Mouse (Mus musculus): ENCODE data around the gene Acss1. TPM values are rescaled to one million over a fixed set of nuclear protein-coding genes. Genes with fewer than 3 reads are reported as not detected.

Gene Acss1
- total and polyA plus RNA-seq, 2 experiments from 2014 or later: 18.5 to 59.2 TPM

DNA sequence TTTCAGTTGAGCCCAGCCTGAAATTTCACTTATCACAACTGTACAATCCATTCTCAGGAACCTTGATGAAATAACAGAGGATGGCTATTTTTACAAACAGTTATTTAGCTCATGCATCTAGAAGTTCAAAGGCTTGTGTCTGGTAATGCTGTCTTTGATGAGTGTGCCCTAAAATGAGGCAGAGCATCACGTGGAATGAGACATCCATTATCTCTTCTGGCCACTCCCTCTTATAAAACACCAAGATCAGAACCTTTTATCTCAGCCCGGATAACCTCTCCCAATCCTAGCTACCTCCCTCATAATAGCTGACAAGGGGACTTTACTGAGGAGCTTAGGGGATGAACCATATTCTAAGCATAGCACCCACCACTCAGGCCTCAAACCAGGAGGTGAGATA, 3.3 kb downstream of the Acss1 start:
- Histone ChIP-seq H3K9me3 (replicated peaks; ENCODE audit: control insufficient read depth, low read length) (no peaks in the 10 kb centered on the region), H3K27me3 (ENCODE audit: control insufficient read depth, insufficient read depth, low read length) (no peaks in the 10 kb centered on the region), H3K27ac (ENCODE audit: low read depth) (no peak overlapping the region), H3K4me1 (ENCODE audit: control insufficient read depth, insufficient read depth) (peaks cover 27% of the 10 kb centered on the region), H3K9ac (replicated peaks; ENCODE audit: low read depth, low read length) (no peak overlapping the region), H3K4me2 (ENCODE audit: low read depth, low read length) (no peak overlapping the region), H3K4me3 (ENCODE audit: low read depth, low read length) (no peak overlapping the region), H3K36me3 (replicated peaks; ENCODE audit: control insufficient read depth, insufficient read depth, low read length) (no peaks in the 10 kb centered on the region)
- 58% methylated on average over 2 of the region's 2 CpGs for WGBS
- TF ChIP-seq EP300 (IDR thresholded peaks at IDR 0.05; ENCODE audit: low read depth) (no peak), CTCF (IDR thresholded peaks at IDR 0.05; ENCODE audit: low read depth) (no peak)
- ATAC-seq (ENCODE audit: insufficient read depth, low read depth): no peak
- no peak for DNase-seq (ENCODE audit: low spot score)

DNA sequence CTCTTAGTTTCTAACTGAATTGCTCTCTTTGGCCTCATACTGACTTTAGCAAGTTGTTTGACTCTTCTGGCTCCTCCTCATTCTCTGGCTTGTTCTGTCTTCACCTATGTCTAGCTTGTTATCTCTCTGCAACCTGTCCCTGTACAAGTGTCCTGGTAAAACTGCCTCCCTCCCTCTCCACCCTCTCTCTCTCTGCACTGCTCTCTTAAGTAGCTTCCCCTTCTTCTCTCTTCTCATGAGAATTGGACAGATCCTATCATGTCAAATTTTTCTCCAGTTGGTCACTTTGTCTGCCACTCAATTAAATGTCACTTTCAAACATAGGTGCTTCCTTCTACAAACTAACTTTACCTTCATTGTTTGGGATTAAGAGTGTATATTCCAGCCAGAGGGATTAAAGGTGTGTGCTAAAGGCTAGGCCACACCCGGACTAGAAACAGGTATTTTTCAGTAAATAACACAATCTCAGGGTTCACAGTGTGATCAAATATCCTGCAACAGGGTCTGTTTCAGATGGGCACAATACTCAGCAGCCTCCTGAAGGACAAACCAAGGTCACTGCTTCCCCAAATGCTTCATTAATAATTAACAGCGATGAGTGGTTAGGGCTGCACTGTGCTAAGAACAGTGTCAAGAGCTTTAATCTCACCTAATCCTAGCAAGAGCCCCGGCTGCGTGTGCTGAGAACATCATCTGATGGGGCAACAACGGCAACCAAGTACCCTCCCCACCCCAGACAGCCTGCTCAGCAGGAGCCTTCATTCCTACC, 4.0 kb downstream of the Acss1 start:
- H3K4me3 ChIP-seq (ENCODE audit: low read depth, low read length): no peak overlapping the region
- H3K9me3 ChIP-seq (replicated peaks; ENCODE audit: control insufficient read depth, low read length): no peaks in the 10 kb centered on the region
- no peak overlapping the region for H3K9ac ChIP-seq (replicated peaks; ENCODE audit: low read depth, low read length)
- ATAC-seq (ENCODE audit: insufficient read depth, low read depth) (no peak), DNase-seq (ENCODE audit: low spot score) (peak; percentile 5)
- no peak overlapping the region for H3K4me2 ChIP-seq (ENCODE audit: low read depth, low read length)
- peak overlapping the region; percentile 73 for H3K27ac ChIP-seq (ENCODE audit: low read depth)
- TF ChIP-seq CTCF (IDR thresholded peaks at IDR 0.05; ENCODE audit: low read depth): no peak
- no peak for TF ChIP-seq EP300 (IDR thresholded peaks at IDR 0.05; ENCODE audit: low read depth)
- H3K4me1 ChIP-seq (ENCODE audit: control insufficient read depth, insufficient read depth): peaks cover 27% of the 10 kb centered on the region
- H3K27me3 ChIP-seq (ENCODE audit: control insufficient read depth, insufficient read depth, low read length): no peaks in the 10 kb centered on the region
- WGBS: 59% methylated on average over 5 of the region's 5 CpGs
- H3K36me3 ChIP-seq (replicated peaks; ENCODE audit: control insufficient read depth, insufficient read depth, low read length): no peaks in the 10 kb centered on the region

DNA sequence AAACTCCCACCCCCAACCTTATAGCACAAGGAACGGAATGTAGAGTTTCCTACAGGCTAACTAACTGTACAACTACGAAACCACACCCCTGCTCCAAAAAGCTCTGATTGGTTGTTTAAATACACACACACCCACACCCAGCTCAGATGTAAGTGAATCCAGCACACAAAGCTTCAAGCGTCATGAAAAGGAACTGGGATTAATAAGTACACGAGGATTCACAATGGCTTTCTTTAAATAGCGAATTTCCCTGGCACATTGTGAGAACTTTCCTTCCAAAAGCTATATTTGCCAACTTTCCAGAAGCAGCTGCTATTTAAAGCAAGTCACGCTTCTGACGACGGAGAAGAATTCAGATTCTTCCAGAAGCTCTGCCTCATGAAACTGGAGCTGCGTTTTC, 5.0 kb downstream of the Acss1 start:
- Histone ChIP-seq H3K4me1 (ENCODE audit: control insufficient read depth, insufficient read depth) (peaks cover 27% of the 10 kb centered on the region), H3K9me3 (replicated peaks; ENCODE audit: control insufficient read depth, low read length) (no peaks in the 10 kb centered on the region), H3K9ac (replicated peaks; ENCODE audit: low read depth, low read length) (no peak overlapping the region), H3K4me3 (ENCODE audit: low read depth, low read length) (no peak overlapping the region), H3K27me3 (ENCODE audit: control insufficient read depth, insufficient read depth, low read length) (no peaks in the 10 kb centered on the region), H3K4me2 (ENCODE audit: low read depth, low read length) (peak overlapping the region; percentile 19), H3K27ac (ENCODE audit: low read depth) (peak overlapping the region; percentile 73), H3K36me3 (replicated peaks; ENCODE audit: control insufficient read depth, insufficient read depth, low read length) (no peaks in the 10 kb centered on the region)
- no peak for TF ChIP-seq CTCF (IDR thresholded peaks at IDR 0.05; ENCODE audit: low read depth)
- 0 out of 2 replicates have a peak, but pooled peaks have one; percentile 33 for TF ChIP-seq EP300 (IDR thresholded peaks at IDR 0.05; ENCODE audit: low read depth)
- ATAC-seq (ENCODE audit: insufficient read depth, low read depth) (peak; percentile 76), DNase-seq (ENCODE audit: low spot score) (peak; percentile 84)
- 16% methylated on average over 9 of the region's 9 CpGs for WGBS

DNA sequence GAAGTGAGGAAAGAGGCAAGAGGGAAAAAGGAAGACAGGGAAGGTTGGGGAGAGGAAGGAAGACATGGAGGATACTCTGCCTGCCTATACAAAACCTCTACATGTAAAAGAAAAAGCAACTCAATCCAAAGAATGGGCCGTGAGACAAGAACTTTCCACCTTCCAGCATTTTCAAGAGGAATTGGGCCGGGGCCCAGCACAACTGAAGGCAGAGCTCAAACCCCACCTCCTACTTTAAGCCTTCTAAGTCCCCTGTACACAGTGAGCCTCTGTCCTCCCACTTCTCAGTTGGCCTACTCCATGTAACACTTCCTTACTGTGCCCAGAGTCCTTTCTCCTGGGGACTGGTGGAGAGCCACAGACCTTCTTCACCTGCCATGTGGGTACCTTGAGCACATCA, 6.3 kb downstream of the Acss1 start:
- ATAC-seq (ENCODE audit: insufficient read depth, low read depth): no peak
- no peaks in the 10 kb centered on the region for H3K27me3 ChIP-seq (ENCODE audit: control insufficient read depth, insufficient read depth, low read length)
- no peak for TF ChIP-seq EP300 (IDR thresholded peaks at IDR 0.05; ENCODE audit: low read depth)
- no peak for TF ChIP-seq CTCF (IDR thresholded peaks at IDR 0.05; ENCODE audit: low read depth)
- DNase-seq (ENCODE audit: low spot score): no peak
- H3K4me3 ChIP-seq (ENCODE audit: low read depth, low read length): no peak overlapping the region
- H3K36me3 ChIP-seq (replicated peaks; ENCODE audit: control insufficient read depth, insufficient read depth, low read length): 0 out of 2 replicates have a peak, but pooled peaks cover 4% of the 10 kb centered on the region
- H3K4me1 ChIP-seq (ENCODE audit: control insufficient read depth, insufficient read depth): peaks cover 27% of the 10 kb centered on the region
- no peak overlapping the region for H3K4me2 ChIP-seq (ENCODE audit: low read depth, low read length)
- WGBS: 73% methylated on average over 2 of the region's 2 CpGs
- no peak overlapping the region for H3K9ac ChIP-seq (replicated peaks; ENCODE audit: low read depth, low read length)
- no peaks in the 10 kb centered on the region for H3K9me3 ChIP-seq (replicated peaks; ENCODE audit: control insufficient read depth, low read length)
- H3K27ac ChIP-seq (ENCODE audit: low read depth): no peak overlapping the region

DNA sequence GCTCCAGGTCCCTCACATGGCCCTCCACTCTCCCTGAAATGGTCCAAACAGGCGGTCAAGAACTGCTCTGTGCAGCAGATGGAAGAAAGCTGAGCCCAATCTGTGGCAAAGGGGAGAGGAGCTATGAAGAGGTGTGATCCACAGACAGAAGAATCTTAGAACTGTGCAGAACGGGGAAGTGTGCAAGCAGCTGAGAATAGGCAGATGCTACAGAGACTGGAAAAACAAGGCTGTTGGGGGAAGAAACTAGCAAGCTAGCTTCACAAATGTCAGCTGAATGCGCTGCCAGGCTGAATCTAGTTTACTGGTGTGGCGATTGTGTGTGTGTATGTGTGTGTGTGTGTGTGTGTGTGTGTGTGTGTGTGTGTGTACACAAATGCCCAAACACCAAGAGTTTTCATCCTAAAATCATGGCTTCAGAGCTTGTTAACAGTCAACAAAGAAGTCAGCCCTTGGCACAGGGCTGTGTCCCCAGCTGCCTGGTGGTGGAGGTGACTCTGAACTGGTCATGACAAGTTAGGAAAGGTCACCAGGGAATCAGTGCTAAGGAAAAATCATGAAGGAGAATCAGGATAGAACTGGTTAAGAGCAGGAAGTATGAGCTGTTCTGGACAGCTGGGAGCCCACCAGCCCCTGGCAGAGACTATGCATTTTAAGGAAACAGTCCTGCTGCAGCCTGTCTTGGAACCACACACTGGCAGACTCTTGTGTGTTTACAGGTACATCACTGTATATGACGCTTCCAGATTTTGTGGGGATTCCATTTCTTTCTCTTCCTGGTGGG, 7.4 kb downstream of the Acss1 start:
- ATAC-seq (ENCODE audit: insufficient read depth, low read depth): peak; percentile 37; the same call in 1 of the 2 replicates
- no peak overlapping the region for H3K4me2 ChIP-seq (ENCODE audit: low read depth, low read length)
- H3K4me3 ChIP-seq (ENCODE audit: low read depth, low read length): no peak overlapping the region
- no peak overlapping the region for H3K9ac ChIP-seq (replicated peaks; ENCODE audit: low read depth, low read length)
- H3K27me3 ChIP-seq (ENCODE audit: control insufficient read depth, insufficient read depth, low read length): no peaks in the 10 kb centered on the region
- H3K4me1 ChIP-seq (ENCODE audit: control insufficient read depth, insufficient read depth): peaks cover 24% of the 10 kb centered on the region
- 77% methylated on average over 5 of the region's 5 CpGs for WGBS
- no peaks in the 10 kb centered on the region for H3K9me3 ChIP-seq (replicated peaks; ENCODE audit: control insufficient read depth, low read length)
- no peak overlapping the region for H3K27ac ChIP-seq (ENCODE audit: low read depth)
- H3K36me3 ChIP-seq (replicated peaks; ENCODE audit: control insufficient read depth, insufficient read depth, low read length): 0 out of 2 replicates have a peak, but pooled peaks cover 4% of the 10 kb centered on the region
- TF ChIP-seq EP300 (IDR thresholded peaks at IDR 0.05; ENCODE audit: low read depth): no peak
- no peak for TF ChIP-seq CTCF (IDR thresholded peaks at IDR 0.05; ENCODE audit: low read depth)
- DNase-seq (ENCODE audit: low spot score): no peak
